Mouse (Mus musculus) erythroblast, embryonic 14.5 days (primary cell): ENCODE results near the gene Acap1.

Experiments
- GATA1 ChIP-seq: IDR thresholded peaks from 2 replicates; pipeline ENCODE4 v1.6.1; 2012; ENCODE audit warnings: low read length, inconsistent platforms, mixed read lengths
- TAL1 ChIP-seq: IDR thresholded peaks from 3 replicates; pipeline ENCODE4 v1.6.1; 2012; ENCODE audit warnings: low read length, inconsistent platforms, mixed read lengths

GRCm38 (mm10) chr11:69835326-69835965 is 59.9 kb downstream of the Acap1 start:
- TF ChIP-seq GATA1 (no peak), TAL1 (no peak)
